Mouse (Mus musculus) CD4-positive helper T cell, adult 2 months (primary cell): ENCODE measurements around the gene Trim46.
"Not testable (repeated sequence)": the region's sequence is repeated elsewhere in the genome, so short reads cannot be mapped to it uniquely, and the experiment has no call there.

ENCODE experiments used
- DNase-seq: peaks from one replicate; pipeline ENCODE4 v3.0.0-alpha.2; 2012; ENCODE audit warnings: low read depth, missing footprints, low spot score

The Trim46 gene

DNA sequence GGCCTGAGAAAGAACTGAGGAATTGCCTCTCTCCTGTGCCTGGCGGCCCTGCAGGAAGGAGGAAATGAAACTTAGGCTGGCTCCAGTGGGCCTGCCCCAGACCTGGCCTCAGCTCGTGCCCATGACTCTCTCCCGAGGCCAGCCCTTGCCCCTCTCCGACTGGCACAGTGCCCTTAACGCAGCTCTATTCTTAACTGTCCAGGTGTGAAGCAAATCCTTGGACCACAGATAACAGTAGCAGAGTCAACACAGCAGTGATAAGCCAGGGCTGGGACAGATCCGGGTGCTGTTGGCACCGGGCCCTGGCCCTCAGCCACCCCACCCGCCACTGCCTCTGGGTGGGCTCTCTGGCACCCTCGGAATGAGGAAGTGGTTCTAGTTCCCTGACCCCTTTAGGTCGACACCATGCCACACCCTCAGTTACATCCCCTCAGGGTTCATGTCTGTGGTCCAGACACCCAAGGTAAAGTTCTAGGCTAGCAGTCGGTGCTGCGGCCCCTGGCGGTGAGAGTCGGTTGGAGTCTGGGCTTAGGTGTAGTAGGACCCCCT, 12.5 kb downstream of the Trim46 start:
- no peak for DNase-seq

DNA sequence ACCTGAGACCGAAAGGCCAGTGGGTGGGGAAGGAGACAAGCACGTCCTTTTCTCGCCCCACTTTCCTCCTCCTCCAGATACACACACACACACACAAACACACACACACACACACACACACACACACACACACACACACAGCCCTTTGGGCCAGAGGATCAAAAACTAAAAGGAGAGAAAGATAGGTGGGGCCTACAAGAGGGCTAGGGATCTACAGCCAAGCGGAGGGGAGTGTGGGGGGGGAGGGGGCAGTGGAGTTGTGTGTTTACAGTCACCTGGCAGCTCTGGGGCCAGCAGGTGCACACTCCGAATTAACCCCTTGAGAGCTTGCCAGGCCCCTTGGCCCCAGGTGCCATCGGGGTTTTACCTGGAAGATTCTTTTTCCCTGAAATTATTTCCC, 13.5 kb downstream of the Trim46 start:
- DNase-seq, result no peak

GRCm38 (mm10) chr3:89231772-89232275, 14.3 kb downstream of the Trim46 start:
- DNase-seq, result no peak

GRCm38 (mm10) chr3:89231345-89231744, 14.8 kb downstream of the Trim46 start:
- peak; percentile 61 for DNase-seq

DNA sequence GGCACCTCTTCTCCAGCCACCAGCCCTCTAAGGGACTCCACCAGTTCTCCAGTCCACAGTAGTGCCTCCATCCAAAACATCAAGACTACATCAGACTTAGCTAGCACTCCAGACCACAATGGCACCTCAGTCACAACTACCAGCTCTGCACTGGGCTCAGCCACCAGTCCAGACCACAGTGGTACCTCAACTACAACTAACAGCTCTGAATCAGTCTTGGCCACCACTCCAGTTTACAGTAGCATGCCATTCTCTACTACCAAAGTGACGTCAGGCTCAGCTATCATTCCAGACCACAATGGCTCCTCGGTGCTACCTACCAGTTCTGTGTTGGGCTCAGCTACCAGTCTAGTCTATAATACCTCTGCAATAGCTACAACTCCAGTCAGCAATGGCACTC, 15.5 kb downstream of the Trim46 start:
- no peak for DNase-seq

DNA sequence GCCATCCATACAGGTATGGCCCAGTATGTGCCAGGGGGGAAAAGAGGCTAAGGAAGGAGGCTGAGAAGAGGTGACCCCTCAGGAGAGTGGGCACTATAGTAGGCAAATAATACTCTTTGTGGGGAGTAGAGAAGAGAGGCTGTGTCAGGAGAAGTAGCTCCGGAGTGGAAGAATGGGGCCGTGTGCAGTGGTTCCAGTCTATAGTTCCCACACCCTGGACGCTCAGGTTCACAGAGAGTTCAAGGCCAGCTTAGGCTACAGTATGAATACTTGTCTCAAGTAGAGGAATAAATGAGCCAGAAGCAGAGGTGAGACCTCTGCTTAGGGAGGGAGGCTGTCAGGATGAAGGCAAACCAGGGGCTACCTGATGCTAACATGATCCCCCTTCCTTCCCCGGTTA, 16.8 kb downstream of the Trim46 start:
- no peak for DNase-seq

- peak; percentile 22 for DNase-seq
Observed at GRCm38 (mm10) chr3:89228836-89229235, 17.3 kb downstream of the Trim46 start, which contains the start of gene Muc1. Gene Muc1 (plus strand): TSS chr3:89229057.

GRCm38 (mm10) chr3:89228180-89228549, 17.9 kb downstream of the Trim46 start:
- DNase-seq, result peak; percentile 86

GRCm38 (mm10) chr3:89227307-89228179, 18.6 kb downstream of the Trim46 start:
- peak; percentile 90 for DNase-seq

DNA sequence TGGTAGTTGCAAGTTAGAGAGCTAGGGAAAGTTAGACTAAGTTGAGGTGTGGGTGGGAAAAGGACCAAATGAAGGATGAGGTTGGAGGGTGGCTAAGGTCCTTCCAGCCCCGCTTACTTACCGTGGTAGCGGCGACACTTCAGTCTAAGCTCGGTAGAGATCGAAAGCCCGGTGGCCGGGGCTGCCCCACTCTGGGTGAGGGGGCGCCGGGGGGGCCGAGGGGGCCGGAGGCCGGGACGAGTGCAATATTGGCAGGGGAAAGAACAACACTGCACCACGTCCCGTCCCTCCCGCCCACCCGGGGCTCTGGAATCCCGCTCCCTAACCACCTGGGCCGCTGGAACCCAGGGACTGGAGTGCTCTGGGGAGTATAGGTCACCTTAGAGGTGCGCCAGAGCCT, 19.2 kb downstream of the Trim46 start, which contains the start of gene Mtx1:
Gene Mtx1, minus strand, starts transcription at position 189 of the 400 bp plus-strand sequence.
- DNase-seq, result no peak

DNA sequence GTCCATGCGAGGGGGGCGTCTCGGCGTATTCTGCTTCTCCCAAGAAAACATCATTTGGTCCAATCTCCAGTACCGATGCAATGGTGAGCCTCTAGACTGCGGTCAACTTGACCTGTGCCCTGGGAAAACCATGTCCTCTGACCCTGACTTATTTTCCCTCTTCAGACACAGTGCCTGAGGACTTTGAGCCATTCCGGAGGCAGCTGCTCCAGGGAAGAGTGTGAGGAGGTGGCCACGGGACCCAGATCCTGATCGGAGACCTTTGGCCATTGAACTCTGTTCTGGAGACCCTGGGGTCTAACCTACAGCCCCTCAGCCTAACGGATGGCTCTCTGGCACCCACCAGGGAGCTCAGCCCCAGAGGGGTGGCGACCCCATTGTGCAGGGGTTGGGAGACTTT, 19.7 kb downstream of the Trim46 start:
- DNase-seq, result no peak

DNA sequence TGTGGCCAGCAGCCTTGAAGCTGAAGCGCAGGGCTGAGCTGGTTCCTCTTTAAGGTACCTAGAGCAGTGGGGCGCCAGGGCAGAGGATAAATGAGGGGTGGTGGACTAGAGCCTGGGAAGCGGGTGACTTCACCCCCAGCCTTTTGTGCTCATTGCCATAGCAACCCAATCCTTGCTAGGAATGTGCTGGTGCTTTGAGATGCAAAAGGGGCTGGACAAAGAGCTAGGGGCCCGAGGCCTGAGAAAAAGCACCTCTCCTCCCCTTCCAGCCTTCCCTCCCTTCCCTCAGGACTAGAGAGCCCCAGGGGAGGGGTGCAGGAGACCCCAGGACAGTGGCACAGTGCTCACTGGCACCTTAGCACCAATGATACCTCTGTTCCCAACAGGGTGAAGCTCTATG, 20.2 kb downstream of the Trim46 start:
- DNase-seq, result no peak

- DNase-seq, result no peak
Observed at GRCm38 (mm10) chr3:89225321-89225815, 20.7 kb downstream of the Trim46 start.

DNA sequence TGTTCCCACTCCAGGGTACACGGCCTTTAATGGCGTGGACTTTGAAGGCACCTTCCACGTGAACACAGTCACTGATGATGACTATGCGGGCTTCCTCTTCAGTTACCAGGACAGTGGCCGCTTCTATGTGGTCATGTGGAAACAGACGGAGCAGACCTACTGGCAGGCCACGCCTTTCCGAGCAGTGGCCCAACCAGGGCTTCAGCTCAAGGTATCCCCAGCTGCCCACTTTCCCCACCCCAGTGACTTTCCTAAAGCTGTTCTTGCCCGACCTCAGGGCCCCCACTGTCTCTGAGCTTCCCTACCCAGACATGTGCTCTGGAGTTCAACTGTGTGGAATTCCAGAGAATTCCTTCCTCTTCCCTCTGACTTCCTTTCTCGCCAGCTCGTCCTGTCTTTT, 21.3 kb downstream of the Trim46 start:
- DNase-seq, result no peak

DNA sequence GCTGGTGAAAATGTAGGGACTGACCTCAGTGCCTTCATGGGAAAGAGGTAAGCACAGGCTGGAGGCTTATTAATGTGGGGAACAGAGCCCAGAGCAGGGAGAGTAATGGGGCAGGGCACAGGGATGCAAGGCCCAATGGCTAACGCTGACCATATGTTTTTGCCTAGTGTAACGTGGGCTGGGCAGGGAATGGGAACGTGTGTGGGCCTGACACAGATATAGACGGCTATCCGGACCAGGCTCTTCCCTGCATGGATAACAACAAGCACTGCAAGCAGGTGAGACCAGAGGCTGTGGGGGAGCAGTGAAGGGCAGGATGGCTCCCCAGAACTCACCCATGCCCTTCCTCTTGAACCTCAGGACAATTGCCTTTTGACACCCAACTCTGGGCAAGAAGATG, 24.9 kb downstream of the Trim46 start:
- no peak for DNase-seq

DNA sequence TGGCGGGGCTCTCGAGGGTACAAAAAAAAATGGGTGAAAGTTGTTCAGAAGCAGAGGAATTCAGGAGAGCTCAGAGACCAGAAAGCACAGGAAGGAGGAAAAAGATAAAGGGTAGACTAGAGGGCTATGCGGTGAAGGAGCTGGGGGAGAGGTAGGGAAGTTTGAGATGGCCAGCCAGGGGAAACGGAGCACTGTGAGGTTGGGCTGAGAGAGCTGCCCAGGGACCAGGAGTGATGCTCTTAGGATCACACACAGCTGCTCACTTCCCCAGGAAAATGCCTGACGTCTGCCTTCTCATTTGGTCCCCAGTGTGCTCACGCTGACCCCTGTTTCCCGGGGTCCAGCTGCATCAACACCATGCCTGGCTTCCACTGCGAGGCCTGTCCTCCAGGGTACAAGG, 26.6 kb downstream of the Trim46 start:
- DNase-seq, result no peak

GRCm38 (mm10) chr3:89218271-89218670, 27.8 kb downstream of the Trim46 start:
- no peak for DNase-seq

- not testable (repeated sequence) for DNase-seq
Observed at GRCm38 (mm10) chr3:89216407-89216806, 29.7 kb downstream of the Trim46 start.

DNA sequence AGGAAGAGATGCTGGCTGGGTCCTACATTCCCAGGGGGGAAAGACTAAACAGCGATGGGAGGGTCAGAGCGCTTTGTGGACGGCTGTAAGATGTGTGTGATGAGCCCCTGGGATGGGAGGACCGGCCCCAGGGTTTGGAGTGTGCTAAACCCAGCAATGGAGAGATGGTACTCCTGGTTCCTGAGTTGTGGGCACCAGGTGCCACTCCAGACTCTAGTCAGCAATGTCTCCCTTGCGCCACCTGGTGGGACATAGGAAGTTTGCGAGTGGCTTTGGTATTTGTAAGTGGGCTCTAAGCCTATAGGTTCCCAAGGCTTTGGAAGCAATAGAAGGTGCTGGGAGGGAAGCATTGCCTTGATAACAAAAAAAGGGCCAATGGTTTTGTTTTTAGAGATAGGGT, 30.3 kb downstream of the Trim46 start:
- peak; percentile 88 for DNase-seq

GRCm38 (mm10) chr3:89214681-89215411, 31.3 kb downstream of the Trim46 start, which contains the start of gene Thbs3:
Gene Thbs3 (plus strand): TSS chr3:89215180.
- DNase-seq, result peak; percentile 76

DNA sequence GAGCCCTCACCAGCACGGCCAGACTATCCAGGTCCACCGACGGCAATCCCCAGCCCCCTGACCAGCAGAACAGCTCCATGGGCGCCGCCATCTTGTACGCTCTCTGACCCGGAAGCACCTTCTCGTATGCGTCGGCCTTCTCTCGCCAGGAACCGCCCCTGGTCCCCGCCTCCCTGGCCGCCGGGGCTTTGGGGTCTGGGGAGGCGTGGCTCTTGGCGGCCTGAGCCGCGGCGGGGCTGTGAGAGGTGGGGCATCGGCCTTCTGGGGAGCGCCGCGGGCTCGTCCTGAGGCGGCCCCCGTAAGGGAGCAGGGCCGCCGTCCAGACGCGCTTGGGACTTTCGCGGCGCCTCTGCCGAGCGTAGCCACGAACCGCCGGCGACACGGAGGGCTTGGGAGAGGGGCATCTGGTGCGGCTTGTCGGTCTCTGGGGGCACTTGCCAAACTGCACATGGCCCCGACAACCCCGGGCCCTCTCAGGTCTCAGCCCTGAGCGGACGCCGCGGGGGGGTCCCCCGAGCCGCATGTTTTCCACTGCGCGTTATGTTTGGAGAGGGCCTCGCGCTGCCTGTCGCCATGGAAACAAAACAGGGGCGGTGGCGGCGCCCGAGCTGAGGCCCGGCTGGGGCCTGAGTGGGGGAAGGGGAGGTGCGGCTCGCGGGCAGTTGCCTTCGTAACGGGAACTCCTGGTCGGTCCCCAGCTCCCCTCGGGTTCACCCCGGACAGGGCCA, 32.1 kb downstream of the Trim46 start:
- DNase-seq, result peak; percentile 96
